Mouse (Mus musculus) kidney, embryonic 14.5 days (tissue): ENCODE data around the gene Cog5. TPM values are rescaled to one million over a fixed set of nuclear protein-coding genes. Genes with fewer than 3 reads are reported as not detected.

Experiments
- ATAC-seq: fragments of 200-750 bp; cut with Nextera tagmentation; 2 replicates; pipeline ENCODE4 v1.8.0; 2017; ENCODE audit warnings: moderate number of reproducible peaks, mild to moderate bottlenecking, moderate TSS enrichment, moderate library complexity; ENCODE audit not compliant: low FRiP score, low TSS enrichment
- H3K27ac ChIP-seq: fragments of 300-500 bp; sonication (generic); 2 replicates; pipeline ENCODE4 v1.5.1; 2014; ENCODE audit warnings: low read depth, mild to moderate bottlenecking, low read length, moderate library complexity, mixed read lengths
- H3K27me3 ChIP-seq: fragments of 300-500 bp; sonication (generic); 2 replicates; pipeline ENCODE4 v1.6.1; 2014; ENCODE audit warnings: mild to moderate bottlenecking, low read length; ENCODE audit not compliant: control insufficient read depth, insufficient read depth
- H3K36me3 ChIP-seq: fragments of 300-500 bp; sonication (generic); 2 replicates; pipeline ENCODE4 v1.6.1; 2014; ENCODE audit warnings: low read length, mixed read lengths; ENCODE audit not compliant: control insufficient read depth, insufficient read depth
- H3K4me1 ChIP-seq: fragments of 300-500 bp; sonication (generic); 2 replicates; pipeline ENCODE4 v1.6.1; 2014; ENCODE audit warnings: low read length, mixed read lengths; ENCODE audit not compliant: control insufficient read depth, insufficient read depth
- H3K4me2 ChIP-seq: fragments of 300-500 bp; sonication (generic); replicated peaks from 2 replicates; pipeline ENCODE4 v1.6.1; 2014; ENCODE audit warnings: low read depth, mild to moderate bottlenecking, low read length
- H3K4me3 ChIP-seq: fragments of 300-500 bp; sonication (generic); 2 replicates; pipeline ENCODE4 v1.5.1; 2014; ENCODE audit warnings: mild to moderate bottlenecking, low read length
- H3K9ac ChIP-seq: fragments of 300-500 bp; sonication (generic); 2 replicates; pipeline ENCODE4 v1.6.1; 2014; ENCODE audit warnings: low read depth, mild to moderate bottlenecking, low read length, moderate library complexity
- H3K9me3 ChIP-seq: fragments of 300-500 bp; sonication (generic); 2 replicates; pipeline ENCODE4 v1.6.1; 2016; ENCODE audit warnings: low read length; ENCODE audit not compliant: control insufficient read depth
- WGBS: fragments of 180-500 bp; shearing (Covaris S2); extraction: QIAGEN DNeasy Blood & Tissue Kit; methylation state at CpG from one replicate; pipeline ENCODE4 v1.1.7; 2014; 5-methylcytosine and 5-hydroxymethylcytosine counted together
- polyA plus RNA-seq: library from polyadenylated mRNA; unstranded; fragments of >200 nt; fragmentation: Nextera tagmentation; extraction: Ambion mirVana; gene quantifications from 2 replicates; pipeline ENCODE4 v1.2.1, GENCODE M21; 2014

Gene Cog5
- polyA plus RNA-seq, 1 experiment from 2014 or later, result 37.4 TPM

- ATAC-seq, result no peak
These were observed 230.4 kb downstream of the Cog5 start for GRCm38 (mm10) chr12:31885084-31885483.

DNA sequence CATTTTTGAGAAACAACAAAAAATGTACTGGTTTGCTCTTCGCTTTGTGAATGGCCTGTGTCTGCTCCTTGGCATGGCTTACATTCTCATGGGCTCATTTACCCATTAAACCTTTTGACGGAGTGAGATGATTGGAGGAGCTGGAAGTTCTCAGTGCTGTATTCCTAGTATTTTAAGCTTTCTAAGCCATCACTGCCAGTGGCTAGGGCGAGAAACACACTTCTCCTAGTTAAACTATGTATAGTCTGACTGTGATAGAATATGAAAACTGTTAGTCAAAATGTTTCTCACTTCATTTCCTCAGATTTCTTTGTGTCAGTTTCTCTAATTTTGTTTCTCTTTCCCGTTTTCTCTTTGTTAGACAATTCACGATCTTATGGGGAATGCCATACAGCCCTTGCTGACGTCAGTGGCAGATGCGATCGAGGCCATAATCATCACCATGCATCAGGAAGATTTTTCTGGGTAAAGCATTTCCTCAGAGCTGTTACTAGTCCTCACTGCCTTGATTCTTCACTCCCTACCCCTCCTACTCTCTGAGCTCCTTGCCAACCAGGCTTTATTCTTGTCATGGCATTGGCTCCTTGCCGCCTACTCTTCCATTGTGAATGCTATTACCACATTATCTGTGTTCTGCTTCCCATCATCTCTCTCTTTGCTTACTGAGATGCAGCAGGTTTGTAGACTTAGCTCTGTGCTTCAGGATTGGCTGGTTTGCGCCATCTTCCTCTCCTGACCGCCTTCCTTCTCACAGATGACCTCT, 231.4 kb downstream of the Cog5 start:
- ATAC-seq, result no peak
- 95% methylated on average over 11 of the region's 11 CpGs for WGBS
- H3K4me3 ChIP-seq, result no peak overlapping the region
- H3K27ac ChIP-seq, result no peak overlapping the region
- peaks cover 4% of the 10 kb centered on the region; the same call in 1 of the 2 replicates for H3K36me3 ChIP-seq
- no peak overlapping the region for H3K4me2 ChIP-seq
- no peaks in the 10 kb centered on the region for H3K27me3 ChIP-seq
- H3K4me1 ChIP-seq, result no peaks in the 10 kb centered on the region
- H3K9me3 ChIP-seq, result no peaks in the 10 kb centered on the region
- H3K9ac ChIP-seq, result no peak overlapping the region

More at GRCm38 (mm10) chr12:31885084-31885483, 230.4 kb downstream of the Cog5 start:
- no peaks in the 10 kb centered on the region for H3K27me3 ChIP-seq
- 86% methylated on average over 4 of the region's 4 CpGs for WGBS
- H3K9me3 ChIP-seq, result no peaks in the 10 kb centered on the region
- no peak overlapping the region for H3K9ac ChIP-seq
- peaks cover 4% of the 10 kb centered on the region; the same call in 1 of the 2 replicates for H3K36me3 ChIP-seq
- H3K4me2 ChIP-seq, result no peak overlapping the region
- no peak overlapping the region for H3K4me3 ChIP-seq
- H3K4me1 ChIP-seq, result no peaks in the 10 kb centered on the region
- no peak overlapping the region for H3K27ac ChIP-seq

GRCm38 (mm10) chr12:31890685-31891084, 236.0 kb downstream of the Cog5 start:
- no peaks in the 10 kb centered on the region for H3K9me3 ChIP-seq
- H3K27me3 ChIP-seq, result no peaks in the 10 kb centered on the region
- ATAC-seq, result no peak
- no peak overlapping the region for H3K9ac ChIP-seq
- peaks cover 4% of the 10 kb centered on the region; the same call in 1 of the 2 replicates for H3K36me3 ChIP-seq
- H3K4me3 ChIP-seq, result no peak overlapping the region
- H3K4me1 ChIP-seq, result no peaks in the 10 kb centered on the region; the same call in 1 of the 2 replicates
- 78% methylated on average over 6 of the region's 6 CpGs for WGBS
- H3K4me2 ChIP-seq, result no peak overlapping the region
- no peak overlapping the region for H3K27ac ChIP-seq

GRCm38 (mm10) chr12:31892079-31892478, 237.4 kb downstream of the Cog5 start:
- no peaks in the 10 kb centered on the region for H3K27me3 ChIP-seq
- no peaks in the 10 kb centered on the region; the same call in 1 of the 2 replicates for H3K4me1 ChIP-seq
- no peak overlapping the region for H3K4me3 ChIP-seq
- no peak overlapping the region for H3K4me2 ChIP-seq
- H3K27ac ChIP-seq, result no peak overlapping the region
- no peaks in the 10 kb centered on the region for H3K9me3 ChIP-seq
- no peaks in the 10 kb centered on the region; the same call in 1 of the 2 replicates for H3K36me3 ChIP-seq
- ATAC-seq, result no peak
- H3K9ac ChIP-seq, result no peak overlapping the region

GRCm38 (mm10) chr12:31892771-31893170, 238.1 kb downstream of the Cog5 start:
- H3K4me3 ChIP-seq, result no peak overlapping the region
- no peaks in the 10 kb centered on the region for H3K9me3 ChIP-seq
- ATAC-seq, result no peak
- no peaks in the 10 kb centered on the region; the same call in 1 of the 2 replicates for H3K36me3 ChIP-seq
- H3K27me3 ChIP-seq, result no peaks in the 10 kb centered on the region
- no peaks in the 10 kb centered on the region; the same call in 1 of the 2 replicates for H3K4me1 ChIP-seq
- WGBS, result 91% methylated on average over 7 of the region's 7 CpGs
- H3K4me2 ChIP-seq, result no peak overlapping the region
- H3K9ac ChIP-seq, result no peak overlapping the region
- no peak overlapping the region for H3K27ac ChIP-seq

DNA sequence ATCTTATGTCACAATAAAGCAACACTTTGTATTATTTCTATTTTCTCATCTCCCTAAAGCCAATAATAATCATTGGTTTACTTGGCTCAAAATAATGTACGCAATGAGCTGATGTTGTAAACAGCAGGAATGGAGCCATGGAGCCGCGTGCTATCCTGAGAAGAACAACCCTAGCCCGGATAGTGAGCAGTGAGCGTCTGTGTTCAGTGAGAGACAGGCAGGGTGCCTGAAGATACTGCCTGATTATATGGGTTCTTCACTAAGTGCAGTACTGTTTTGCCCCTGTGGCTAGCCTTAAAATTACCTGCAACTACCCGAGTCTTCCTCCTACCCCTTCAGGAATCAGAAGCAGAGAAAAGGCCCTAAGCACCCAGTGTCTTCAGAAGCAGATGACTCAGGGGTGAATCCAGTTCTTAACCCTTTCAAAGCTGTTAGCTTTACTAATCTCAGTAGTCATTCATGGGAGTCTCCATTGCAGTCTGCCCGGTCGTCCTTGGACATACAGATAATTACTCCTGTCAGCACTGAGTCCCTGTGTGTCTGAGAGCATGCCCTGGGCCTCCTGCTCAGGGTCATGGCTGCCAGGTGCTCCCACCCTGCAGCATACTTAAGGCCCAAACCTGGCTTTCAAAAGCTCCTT, 240.5 kb downstream of the Cog5 start:
- Histone ChIP-seq H3K36me3 (no peaks in the 10 kb centered on the region), H3K4me2 (no peak overlapping the region), H3K27ac (no peak overlapping the region), H3K4me1 (no peaks in the 10 kb centered on the region; the same call in 1 of the 2 replicates), H3K27me3 (no peaks in the 10 kb centered on the region), H3K4me3 (no peak overlapping the region), H3K9me3 (no peaks in the 10 kb centered on the region), H3K9ac (no peak overlapping the region)
- ATAC-seq, result no peak
- WGBS, result 51% methylated on average over 8 of the region's 8 CpGs

GRCm38 (mm10) chr12:31895888-31896287, 241.2 kb downstream of the Cog5 start:
- 22% methylated on average over 2 of the region's 2 CpGs for WGBS
- no peak overlapping the region for H3K27ac ChIP-seq

DNA sequence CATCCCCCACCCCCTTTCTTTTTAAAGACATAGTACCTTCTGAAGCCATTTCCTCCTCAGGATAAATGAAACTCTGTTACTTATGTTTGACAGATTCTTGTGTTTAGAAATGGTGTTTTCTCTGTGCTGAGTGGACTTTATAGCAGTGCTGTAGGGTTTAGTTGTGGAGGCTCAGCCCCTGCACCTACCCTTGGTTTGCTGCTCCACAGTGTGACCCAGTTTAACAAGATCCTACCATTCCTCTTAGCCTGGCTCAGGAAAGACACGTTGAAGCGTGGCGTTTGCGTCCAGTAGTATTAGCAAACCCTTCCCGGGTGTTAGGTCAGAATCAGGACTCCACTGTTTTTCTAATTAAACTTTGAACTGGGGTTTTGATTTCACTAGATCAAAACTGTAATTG, 241.6 kb downstream of the Cog5 start:
- no peak for ATAC-seq
- WGBS, result 36% methylated on average over 5 of the region's 5 CpGs
- Histone ChIP-seq H3K36me3 (no peaks in the 10 kb centered on the region; the same call in 1 of the 2 replicates), H3K4me3 (no peak overlapping the region), H3K4me1 (no peaks in the 10 kb centered on the region; the same call in 1 of the 2 replicates), H3K4me2 (no peak overlapping the region), H3K9ac (no peak overlapping the region), H3K27ac (no peak overlapping the region), H3K27me3 (no peaks in the 10 kb centered on the region), H3K9me3 (no peaks in the 10 kb centered on the region)

More at GRCm38 (mm10) chr12:31895888-31896287, 241.2 kb downstream of the Cog5 start:
- Histone ChIP-seq H3K4me2 (no peak overlapping the region), H3K36me3 (no peaks in the 10 kb centered on the region; the same call in 1 of the 2 replicates), H3K4me3 (no peak overlapping the region), H3K27me3 (no peaks in the 10 kb centered on the region), H3K4me1 (no peaks in the 10 kb centered on the region; the same call in 1 of the 2 replicates), H3K9ac (no peak overlapping the region), H3K9me3 (no peaks in the 10 kb centered on the region)
- no peak for ATAC-seq

- no peak overlapping the region for H3K27ac ChIP-seq
- H3K9me3 ChIP-seq, result no peaks in the 10 kb centered on the region
- 55% methylated on average over 8 of the region's 8 CpGs for WGBS
- H3K9ac ChIP-seq, result no peak overlapping the region
- no peaks in the 10 kb centered on the region for H3K27me3 ChIP-seq
- no peak overlapping the region for H3K4me3 ChIP-seq
- H3K4me1 ChIP-seq, result no peaks in the 10 kb centered on the region; the same call in 1 of the 2 replicates
- no peaks in the 10 kb centered on the region; the same call in 1 of the 2 replicates for H3K36me3 ChIP-seq
- no peak overlapping the region for H3K4me2 ChIP-seq
- ATAC-seq, result no peak
These were observed 242.3 kb downstream of the Cog5 start for GRCm38 (mm10) chr12:31896986-31897385.
